Mouse (Mus musculus) myocyte (in vitro differentiated cells): ENCODE data around the gene Tmem26. TPM values are rescaled to one million over a fixed set of nuclear protein-coding genes. Genes with fewer than 3 reads are reported as not detected.

ENCODE experiments used
- H3K27me3 ChIP-seq: one replicate; pipeline ENCODE4 v1.6.1; 2011; ENCODE audit not compliant: control insufficient read depth, insufficient read depth, insufficient read length
- H3K36me3 ChIP-seq: one replicate; pipeline ENCODE4 v1.6.1; 2011; ENCODE audit not compliant: control insufficient read depth, insufficient read depth
- H3K4me2 ChIP-seq: one replicate; pipeline ENCODE4 v1.6.1; 2011; ENCODE audit warnings: low read depth, control low read depth
- H3K4me3 ChIP-seq: one replicate; pipeline ENCODE4 v1.5.1; 2011; ENCODE audit warnings: mild to moderate bottlenecking, control low read depth, moderate library complexity
- H3K79me2 ChIP-seq: one replicate; pipeline ENCODE4 v1.6.1; 2011; ENCODE audit not compliant: control insufficient read depth, insufficient read depth
- H3ac ChIP-seq: one replicate; pipeline ENCODE4 v1.6.1; 2011; ENCODE audit not compliant: control insufficient read depth, insufficient read length
- CEBPB ChIP-seq: IDR thresholded peaks from 2 replicates; pipeline ENCODE4 v1.6.1; 2011; ENCODE audit warnings: mild to moderate bottlenecking, moderate library complexity; ENCODE audit not compliant: poor library complexity, insufficient read depth, severe bottlenecking
- E2F4 ChIP-seq: IDR thresholded peaks from one replicate; pipeline ENCODE4 v1.6.1; 2011; ENCODE audit warnings: mild to moderate bottlenecking, control low read depth, moderate library complexity; ENCODE audit not compliant: insufficient read depth
- MAX ChIP-seq: IDR thresholded peaks from one replicate; pipeline ENCODE4 v1.6.1; 2011; ENCODE audit warnings: low read depth, mild to moderate bottlenecking, control low read depth
- MYOD1 ChIP-seq, 3 experiments: IDR thresholded peaks; one replicate each; pipeline ENCODE4 v1.6.1; 2011; ENCODE audit warnings: control low read depth in 2 of 3, low read depth in 2 of 3, mild to moderate bottlenecking in 2 of 3, moderate library complexity in 1 of 3; ENCODE audit not compliant: insufficient read length in 2 of 3, control insufficient read depth in 1 of 3
- MYOG ChIP-seq, 3 experiments: IDR thresholded peaks; one replicate each; pipeline ENCODE4 v1.6.1; 2011; ENCODE audit warnings: control low read depth in 2 of 3, low read depth in 2 of 3, mild to moderate bottlenecking in 2 of 3; ENCODE audit not compliant: insufficient read length in 2 of 3, control insufficient read depth in 1 of 3, insufficient read depth in 1 of 3
- POLR2A ChIP-seq: IDR thresholded peaks from one replicate; pipeline ENCODE4 v1.6.1; 2011; ENCODE audit warnings: low read depth, mild to moderate bottlenecking, control low read depth, moderate library complexity; ENCODE audit not compliant: insufficient read length
- POLR2AphosphoS2 ChIP-seq: IDR thresholded peaks from one replicate; pipeline ENCODE4 v1.6.1; 2011; ENCODE audit warnings: low read depth, control low read depth; ENCODE audit not compliant: insufficient read length
- REST ChIP-seq: IDR thresholded peaks from one replicate; pipeline ENCODE4 v1.6.1; 2011; ENCODE audit warnings: mild to moderate bottlenecking, control low read depth, moderate library complexity; ENCODE audit not compliant: insufficient read depth, insufficient read length
- SRF ChIP-seq: IDR thresholded peaks from one replicate; pipeline ENCODE4 v1.6.1; 2011; ENCODE audit warnings: low read depth; ENCODE audit not compliant: control insufficient read depth, insufficient read length
- TCF12 ChIP-seq: IDR thresholded peaks from one replicate; pipeline ENCODE4 v1.6.1; 2011; ENCODE audit warnings: mild to moderate bottlenecking, control low read depth; ENCODE audit not compliant: poor library complexity, insufficient read depth, severe bottlenecking
- TCF3 ChIP-seq: IDR thresholded peaks from one replicate; pipeline ENCODE4 v1.6.1; 2011; ENCODE audit warnings: low read depth, control low read depth; ENCODE audit not compliant: insufficient read length
- USF1 ChIP-seq: IDR thresholded peaks from one replicate; pipeline ENCODE4 v1.6.1; 2011; ENCODE audit warnings: low read depth, mild to moderate bottlenecking, control low read depth, moderate library complexity
- polyA plus RNA-seq: library from polyadenylated mRNA; unstranded; fragments of >200 nt; fragmentation: generic; extraction: Trizol; gene quantifications from one replicate; pipeline ENCODE4 v1.2.1, GENCODE M21; 2012; ENCODE audit warnings: missing spikeins

Tmem26 gene
- polyA plus RNA-seq, 1 experiment: not detected

DNA sequence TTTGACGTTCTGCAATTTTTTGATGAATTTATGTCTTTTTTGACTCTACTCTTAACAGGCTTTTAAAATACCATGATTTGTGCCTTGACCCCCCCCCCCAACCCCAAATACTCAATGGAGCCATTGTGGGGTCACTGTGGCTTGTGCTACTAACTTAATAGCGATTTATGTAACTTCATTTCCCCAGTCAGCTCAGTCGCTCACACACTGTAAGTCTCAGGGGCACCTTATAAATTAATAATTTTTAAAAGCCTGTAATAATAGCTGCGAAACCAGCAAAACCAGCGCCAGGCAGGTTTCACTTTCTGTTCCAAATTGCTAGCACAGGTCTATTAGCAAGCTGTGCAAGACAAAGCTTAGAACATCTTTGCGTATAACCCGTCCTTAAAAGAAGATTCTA, 76.9 kb downstream of the Tmem26 start:
- no peak overlapping the region for H3K4me2 ChIP-seq
- TF ChIP-seq MYOG (IDR thresholded peaks at IDR 0.05; ENCODE audit: control insufficient read depth in 1 of 3, insufficient read depth in 1 of 3, insufficient read length in 2 of 3, low read depth in 2 of 3) (no peak), USF1 (no peak), TCF12 (no peak), POLR2A (no peak), CEBPB (no peak), MYOD1 (IDR thresholded peaks at IDR 0.05; ENCODE audit: control insufficient read depth in 1 of 3, insufficient read length in 2 of 3, low read depth in 2 of 3) (no peak), MAX (no peak), SRF (no peak), E2F4 (no peak), POLR2AphosphoS2 (no peak)
- H3K36me3 ChIP-seq: no peaks in the 10 kb centered on the region
- H3K79me2 ChIP-seq: no peaks in the 10 kb centered on the region
- H3ac ChIP-seq: no peak overlapping the region
- H3K27me3 ChIP-seq: no peaks in the 10 kb centered on the region
- H3K4me3 ChIP-seq: no peak overlapping the region

- Histone ChIP-seq H3K27me3 (no peaks in the 10 kb centered on the region), H3ac (no peak overlapping the region)
Observed at GRCm38 (mm10) chr10:68806328-68806727, 82.9 kb downstream of the Tmem26 start.

DNA sequence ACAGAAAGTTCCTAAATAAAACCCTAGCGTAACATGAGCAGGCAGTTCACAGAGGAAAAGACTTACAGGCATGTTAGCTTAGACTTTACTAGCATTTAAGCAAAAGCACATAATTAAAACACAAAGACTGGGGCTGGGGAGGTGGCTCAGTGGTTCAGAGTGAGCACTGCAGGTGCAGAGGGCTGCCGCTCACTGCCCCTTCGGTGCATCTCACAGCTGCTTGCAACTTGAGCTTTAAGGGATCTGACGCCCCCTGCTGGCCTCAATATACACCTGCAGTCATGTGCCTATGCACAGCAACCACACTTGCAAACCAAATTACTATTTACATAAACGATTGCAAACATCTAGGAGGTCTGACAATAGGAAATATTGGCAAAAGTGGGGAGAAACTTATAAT, 87.5 kb downstream of the Tmem26 start:
- H3K4me2 ChIP-seq: no peak overlapping the region
- no peaks in the 10 kb centered on the region for H3K79me2 ChIP-seq
- TF ChIP-seq POLR2A (no peak), E2F4 (no peak), POLR2AphosphoS2 (no peak), SRF (no peak), MYOD1 (IDR thresholded peaks at IDR 0.05; ENCODE audit: control insufficient read depth in 1 of 3, insufficient read length in 2 of 3, low read depth in 2 of 3) (no peak), USF1 (no peak), MAX (no peak), MYOG (IDR thresholded peaks at IDR 0.05; ENCODE audit: control insufficient read depth in 1 of 3, insufficient read depth in 1 of 3, insufficient read length in 2 of 3, low read depth in 2 of 3) (no peak), REST (no peak), CEBPB (no peak), TCF12 (no peak), TCF3 (no peak)
- H3ac ChIP-seq: no peak overlapping the region
- no peak overlapping the region for H3K4me3 ChIP-seq
- H3K27me3 ChIP-seq: no peaks in the 10 kb centered on the region
- no peaks in the 10 kb centered on the region for H3K36me3 ChIP-seq

More at GRCm38 (mm10) chr10:68806328-68806727, 82.9 kb downstream of the Tmem26 start:
- TF ChIP-seq TCF12 (no peak), MYOD1 (IDR thresholded peaks at IDR 0.05; ENCODE audit: control insufficient read depth in 1 of 3, insufficient read length in 2 of 3, low read depth in 2 of 3) (no peak), POLR2A (no peak), CEBPB (no peak), MYOG (IDR thresholded peaks at IDR 0.05; ENCODE audit: control insufficient read depth in 1 of 3, insufficient read depth in 1 of 3, insufficient read length in 2 of 3, low read depth in 2 of 3) (no peak), REST (no peak), POLR2AphosphoS2 (no peak), SRF (no peak), E2F4 (no peak), MAX (no peak), USF1 (no peak), TCF3 (no peak)
- no peaks in the 10 kb centered on the region for H3K36me3 ChIP-seq
- no peak overlapping the region for H3K4me2 ChIP-seq
- H3K79me2 ChIP-seq: no peaks in the 10 kb centered on the region
- no peak overlapping the region for H3K4me3 ChIP-seq

DNA sequence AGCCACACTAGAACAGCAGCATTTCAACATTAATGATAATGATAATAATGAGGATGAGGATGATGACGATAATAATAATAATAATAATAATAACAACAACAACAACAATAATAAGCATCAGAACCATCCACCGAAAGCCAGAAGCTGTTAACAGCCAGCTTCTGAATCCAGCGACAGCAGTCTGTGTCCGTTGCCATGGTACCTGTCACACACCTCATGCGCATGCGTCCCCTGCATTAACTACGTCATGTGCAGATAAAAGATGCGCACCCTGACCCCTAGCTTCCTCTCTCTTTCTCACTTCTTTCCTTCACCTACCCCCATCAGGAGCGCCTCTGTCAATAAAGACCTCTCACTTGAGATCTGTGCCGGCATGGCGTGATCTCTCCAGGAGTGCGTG, 89.3 kb downstream of the Tmem26 start:
- Histone ChIP-seq H3K79me2 (no peaks in the 10 kb centered on the region), H3K4me2 (no peak overlapping the region), H3ac (no peak overlapping the region), H3K27me3 (no peaks in the 10 kb centered on the region), H3K4me3 (no peak overlapping the region), H3K36me3 (no peaks in the 10 kb centered on the region)
- TF ChIP-seq E2F4 (no peak), POLR2A (no peak), SRF (no peak), TCF12 (no peak), CEBPB (no peak), MAX (no peak)

DNA sequence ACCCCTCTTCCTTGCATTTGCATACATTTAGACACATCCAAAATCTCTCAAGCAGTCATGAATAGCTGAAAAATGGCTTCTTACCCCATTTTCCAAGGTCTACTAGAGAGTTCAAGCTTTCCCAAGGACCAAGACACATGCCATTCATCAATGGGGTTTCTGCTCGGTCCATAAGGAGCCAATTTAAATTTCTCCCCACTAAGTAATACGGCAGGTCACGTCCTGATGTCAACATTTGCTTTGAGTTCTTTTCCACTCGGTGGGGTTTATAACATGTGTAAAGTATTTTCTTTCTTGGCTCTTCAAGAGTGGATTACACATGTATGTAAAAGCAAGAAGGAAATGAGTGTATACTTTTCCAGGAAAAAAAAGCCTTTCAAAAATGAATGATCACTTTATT, 93.8 kb downstream of the Tmem26 start:
- no peaks in the 10 kb centered on the region for H3K36me3 ChIP-seq
- H3K27me3 ChIP-seq: no peaks in the 10 kb centered on the region
- no peak overlapping the region for H3K4me3 ChIP-seq
- TF ChIP-seq MYOG (IDR thresholded peaks at IDR 0.05; ENCODE audit: control insufficient read depth in 1 of 3, insufficient read depth in 1 of 3, insufficient read length in 2 of 3, low read depth in 2 of 3) (no peak), REST (no peak), POLR2AphosphoS2 (no peak), MAX (no peak), CEBPB (no peak), SRF (no peak), USF1 (no peak), MYOD1 (IDR thresholded peaks at IDR 0.05; ENCODE audit: control insufficient read depth in 1 of 3, insufficient read length in 2 of 3, low read depth in 2 of 3) (no peak), E2F4 (no peak), TCF12 (no peak), POLR2A (no peak), TCF3 (no peak)
- H3K79me2 ChIP-seq: no peaks in the 10 kb centered on the region
- H3ac ChIP-seq: no peak overlapping the region
- no peak overlapping the region for H3K4me2 ChIP-seq
